Mouse (Mus musculus): ENCODE measurements at regions not wholly inside any gene's neighbourhood (a gene's known extent, or its start where the extent isn't known, plus 50 kb on each side); places are given as distances from the start of the nearest gene placed in this dataset.
A peak's percentile ranks its signal among the peaks of the same experiment; 100 is the strongest.

GRCm38 (mm10) chrX:21293666-21294065 lies 118.2 kb upstream of the Gm21876 start:
- peak in 1 of 2 experiments; percentile 23 for DNase-seq (ENCODE audit: low spot score in 2 of 2)

- no peak for DNase-seq (ENCODE audit: low spot score in 2 of 2)
Measured at GRCm38 (mm10) chrX:21295460-21295859, 120.0 kb upstream of the Gm21876 start.

- DNase-seq (ENCODE audit: low spot score in 2 of 2): no peak
Measured at GRCm38 (mm10) chrX:21297349-21297748, 121.9 kb upstream of the Gm21876 start.

- no peak for DNase-seq (ENCODE audit: low spot score in 2 of 2)
Measured at GRCm38 (mm10) chrX:21334499-21335032, 149.8 kb upstream of the Agtr2 start.

GRCm38 (mm10) chrX:21344397-21344796 lies 139.9 kb upstream of the Agtr2 start:
- no peak for DNase-seq (ENCODE audit: low spot score in 2 of 2)

GRCm38 (mm10) chrX:21350503-21350902 lies 133.8 kb upstream of the Agtr2 start:
- no peak for DNase-seq (ENCODE audit: low spot score in 2 of 2)

GRCm38 (mm10) chrX:21352350-21352749 lies 132.0 kb upstream of the Agtr2 start:
- no peak for DNase-seq (ENCODE audit: low spot score in 2 of 2)

- DNase-seq (ENCODE audit: low spot score in 2 of 2): peak; percentile 2 to 3
Measured at GRCm38 (mm10) chrX:21360771-21361667, 123.3 kb upstream of the Agtr2 start.

GRCm38 (mm10) chrX:21385221-21385620 lies 99.1 kb upstream of the Agtr2 start:
- DNase-seq (ENCODE audit: low spot score in 2 of 2): no peak

- DNase-seq (ENCODE audit: low spot score in 2 of 2): no peak
Measured at GRCm38 (mm10) chrX:21389992-21390391, 94.4 kb upstream of the Agtr2 start.

- DNase-seq (ENCODE audit: low spot score in 2 of 2): peak in 1 of 2 experiments; percentile 2
Measured at GRCm38 (mm10) chrX:21393212-21393611, 91.1 kb upstream of the Agtr2 start.

GRCm38 (mm10) chrX:21424797-21425196 lies 59.5 kb upstream of the Agtr2 start:
- no peak for DNase-seq (ENCODE audit: low spot score in 2 of 2)

GRCm38 (mm10) chrX:21428081-21428480 lies 56.3 kb upstream of the Agtr2 start:
- no peak for DNase-seq (ENCODE audit: low spot score in 2 of 2)

- DNase-seq (ENCODE audit: low spot score in 2 of 2): no peak
Measured at GRCm38 (mm10) chrX:21433501-21433900, 50.8 kb upstream of the Agtr2 start.
